Mouse (Mus musculus): ENCODE results near the gene 5730522E02Rik. TPM values are rescaled to one million over a fixed set of nuclear protein-coding genes. Genes with fewer than 3 reads are reported as not detected.

The 5730522E02Rik gene
- total RNA-seq, 4 experiments from 2014 or later = 13.3 to 16.3 (median 14.1) TPM

DNA sequence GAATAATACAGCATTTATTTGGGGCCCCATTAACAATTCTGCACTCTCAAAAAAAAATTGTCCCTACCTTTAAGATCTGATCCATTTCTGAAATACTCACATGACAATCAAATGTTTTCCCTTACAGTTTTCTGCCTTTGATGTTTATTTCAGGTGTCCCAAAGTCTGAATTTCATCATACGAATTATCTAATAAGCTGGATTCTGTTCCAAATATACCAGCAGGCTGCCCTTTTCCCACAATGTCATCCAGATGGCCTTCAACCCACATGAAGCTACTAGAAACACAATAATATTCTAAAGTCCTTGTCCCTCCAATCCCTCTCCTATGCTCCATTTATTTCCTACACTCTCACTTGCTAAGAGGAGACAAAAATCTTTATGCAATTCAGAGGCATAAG, 372.1 kb downstream of the 5730522E02Rik start:
- no peak for DNase-seq (ENCODE audit: low spot score in 2 of 2)

GRCm38 (mm10) chr11:25819789-25820188, 390.8 kb downstream of the 5730522E02Rik start:
- no peak for DNase-seq (ENCODE audit: low spot score in 2 of 2)

- no peak for DNase-seq (ENCODE audit: low spot score in 2 of 2)
These were observed 397.1 kb downstream of the 5730522E02Rik start for GRCm38 (mm10) chr11:25813446-25813845.

DNA sequence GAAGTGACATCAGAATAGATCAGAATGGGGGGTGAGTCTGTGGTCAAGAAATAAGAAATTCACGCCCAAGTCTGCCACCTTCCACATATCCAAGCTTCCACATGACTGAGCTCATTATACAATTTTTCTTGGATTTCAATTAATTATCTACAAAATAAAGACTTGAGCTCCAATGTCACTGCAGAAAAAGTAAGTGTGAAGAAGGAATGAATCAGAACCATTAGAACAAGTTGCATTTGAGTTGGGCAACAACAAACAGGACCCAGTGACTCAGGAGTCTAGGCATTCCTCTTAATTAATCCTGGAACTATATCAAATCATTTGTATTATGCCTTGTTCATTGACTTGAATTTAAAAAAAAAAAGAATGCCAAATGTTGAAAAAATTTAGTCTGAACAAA, 422.9 kb downstream of the 5730522E02Rik start:
- no peak for DNase-seq (ENCODE audit: low spot score in 2 of 2)

DNA sequence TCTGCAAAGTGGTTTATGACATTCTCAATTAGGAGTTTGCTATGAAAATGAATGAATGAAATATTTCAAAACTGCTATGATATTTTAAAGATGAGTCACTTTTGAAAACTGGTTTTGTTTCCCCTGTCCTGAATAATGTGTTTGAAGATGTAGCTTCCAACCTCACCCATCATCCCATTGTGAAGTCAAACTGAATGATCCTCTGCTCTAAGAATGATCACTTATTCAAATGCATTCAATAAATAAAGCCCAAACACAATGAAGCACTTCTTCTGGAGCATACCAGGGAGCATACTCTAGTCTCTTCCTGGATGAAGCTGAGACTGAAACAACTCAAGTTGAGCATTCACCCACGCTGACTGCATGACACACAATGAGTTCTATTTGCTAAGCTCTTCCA, 438.3 kb downstream of the 5730522E02Rik start:
- DNase-seq (ENCODE audit: low spot score in 2 of 2) = no peak

DNA sequence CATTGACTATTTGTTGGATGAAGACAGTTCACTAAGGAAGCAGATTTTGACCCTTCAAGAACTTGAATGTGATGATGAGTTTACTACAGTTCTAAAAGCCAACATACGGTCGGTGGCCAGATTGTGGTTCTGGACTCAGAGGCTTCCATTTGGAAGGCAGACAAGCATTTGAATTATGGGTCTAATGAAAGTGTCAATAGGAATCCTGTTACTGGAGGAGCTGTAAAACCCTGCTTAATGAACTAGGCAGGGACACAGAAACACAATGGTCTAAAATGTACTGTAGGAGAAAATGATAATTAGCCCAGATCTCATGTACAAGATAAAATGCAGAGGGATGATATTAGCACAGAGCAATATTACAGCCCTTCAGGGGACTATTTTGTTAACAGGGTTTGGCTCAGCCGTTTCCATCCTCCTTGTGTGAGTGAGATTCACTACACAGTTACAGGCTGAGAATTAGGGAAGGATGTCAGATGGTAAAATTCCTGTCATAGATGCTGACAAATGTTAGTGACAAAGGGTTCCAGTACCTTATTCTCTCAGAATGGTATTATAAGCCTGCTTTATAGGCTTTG, 439.5 kb downstream of the 5730522E02Rik start:
- no peak for DNase-seq (ENCODE audit: low spot score in 2 of 2)

DNA sequence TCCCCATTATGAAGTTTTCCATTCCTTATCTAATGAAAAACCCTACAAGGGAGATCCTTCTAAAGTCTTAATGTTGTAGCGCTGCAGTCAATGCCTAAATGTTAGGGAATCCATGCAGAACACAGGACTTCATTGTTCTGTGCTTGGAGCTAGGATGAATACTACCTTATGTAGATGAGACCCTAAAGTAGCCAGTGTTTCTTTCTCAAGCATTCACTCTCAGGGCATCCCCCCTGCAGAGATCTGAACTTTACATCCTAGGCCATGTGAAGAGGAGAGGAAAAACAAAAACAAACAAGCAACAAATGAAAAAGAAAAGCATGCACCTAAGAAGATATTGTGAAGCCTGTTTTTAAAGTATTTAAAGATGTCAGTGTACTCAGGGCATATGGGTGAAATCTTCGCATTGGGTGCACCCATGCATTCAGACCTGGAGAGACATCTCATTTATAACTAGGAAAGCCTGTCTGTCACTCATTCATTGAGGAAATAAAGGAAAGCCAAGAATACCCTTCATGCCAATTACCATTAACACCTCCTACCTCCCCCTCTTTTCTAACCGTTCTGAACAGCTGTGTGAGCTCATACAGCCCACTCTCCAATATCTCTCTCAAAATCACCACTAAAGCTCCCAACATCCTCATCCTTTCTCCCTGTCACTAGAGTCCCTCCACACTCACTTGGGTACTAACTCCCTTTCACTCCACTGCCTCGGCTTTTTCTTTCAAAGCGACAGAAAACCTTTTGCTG, 442.8 kb downstream of the 5730522E02Rik start:
- no peak for DNase-seq (ENCODE audit: low spot score in 2 of 2)

DNA sequence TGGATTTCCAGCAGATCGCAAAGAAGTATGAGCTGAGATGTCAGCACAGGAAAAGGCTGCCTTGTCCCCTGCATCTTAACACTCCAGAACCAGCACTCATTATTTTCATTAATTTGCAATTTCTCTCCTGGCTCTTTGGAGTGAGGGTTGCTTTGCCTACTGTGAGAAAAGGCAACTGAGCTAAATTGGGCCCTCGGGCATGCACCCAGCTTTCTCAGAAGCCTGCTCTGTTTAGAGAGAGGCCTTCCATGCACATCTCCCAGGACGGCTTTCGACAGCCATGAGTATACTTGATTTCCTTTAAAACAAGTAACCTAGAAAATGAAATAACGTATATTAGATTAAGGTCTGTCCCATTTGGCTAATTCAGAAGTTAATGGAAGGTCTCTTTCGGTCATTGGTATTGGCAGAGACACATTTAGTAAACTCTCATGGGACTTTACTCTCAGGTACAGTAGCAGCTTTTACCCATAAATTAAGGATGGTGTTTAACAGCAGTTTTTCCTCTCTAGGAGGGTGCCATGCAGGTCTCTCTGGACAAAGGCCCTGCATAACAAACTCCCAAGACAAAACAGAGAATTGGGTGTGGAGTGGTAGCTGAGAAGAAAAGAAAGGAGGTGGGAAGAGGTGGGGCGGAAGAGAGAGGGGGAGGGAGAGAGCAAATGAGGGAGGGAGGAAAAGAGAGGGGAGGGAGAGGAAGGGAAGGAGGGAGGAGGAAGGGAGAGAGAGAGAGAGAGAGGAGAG, 457.2 kb downstream of the 5730522E02Rik start:
- peak; percentile 14 to 18 for DNase-seq (ENCODE audit: low spot score in 2 of 2)

DNA sequence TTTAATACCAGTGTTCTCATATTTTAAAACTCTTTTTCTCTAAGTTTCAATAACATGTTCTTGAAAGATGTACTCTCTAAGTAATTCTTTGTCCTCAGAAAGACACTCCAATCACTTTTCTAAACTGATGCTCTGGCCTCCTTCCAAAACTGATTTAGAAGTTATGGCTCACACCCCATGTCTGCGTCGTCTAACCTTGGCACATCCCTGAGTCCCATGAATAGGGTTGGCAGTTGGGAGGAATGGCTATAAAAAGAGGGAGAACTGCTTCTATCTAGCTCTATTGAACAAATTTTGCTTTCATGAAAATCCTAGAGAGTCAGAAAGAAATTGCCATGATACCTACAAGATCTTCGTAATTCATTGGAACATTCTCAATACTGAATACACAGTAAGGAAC, 458.1 kb downstream of the 5730522E02Rik start:
- DNase-seq (ENCODE audit: low spot score in 2 of 2) = no peak

GRCm38 (mm10) chr11:25747098-25747862, 463.3 kb downstream of the 5730522E02Rik start:
- DNase-seq (ENCODE audit: low spot score in 2 of 2) = no peak

- no peak for DNase-seq (ENCODE audit: low spot score in 2 of 2)
These were observed 466.9 kb downstream of the 5730522E02Rik start for GRCm38 (mm10) chr11:25743664-25744063.

DNA sequence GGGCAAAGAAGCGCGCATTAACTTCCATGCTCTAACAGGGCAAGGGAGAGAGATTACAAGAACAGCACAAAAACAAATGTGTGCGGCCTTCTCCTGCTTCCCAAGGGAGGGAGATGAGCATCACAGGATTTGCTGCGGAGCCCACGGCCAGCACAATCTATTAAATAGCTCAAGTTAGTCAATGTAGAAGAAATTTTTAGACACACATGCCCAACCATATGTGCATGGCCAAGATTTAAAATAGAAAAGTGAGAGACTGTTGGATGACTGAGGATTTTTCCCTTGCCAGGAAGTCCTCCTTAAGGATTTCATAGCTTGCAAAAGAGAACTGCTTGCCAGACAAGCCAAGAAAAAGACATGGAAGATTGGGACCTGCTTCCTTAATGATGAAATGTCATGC, 473.3 kb downstream of the 5730522E02Rik start:
- DNase-seq (ENCODE audit: low spot score in 2 of 2) = peak; percentile 14 to 35

- DNase-seq (ENCODE audit: low spot score in 2 of 2) = no peak
These were observed 481.1 kb downstream of the 5730522E02Rik start for GRCm38 (mm10) chr11:25729476-25729875.

DNA sequence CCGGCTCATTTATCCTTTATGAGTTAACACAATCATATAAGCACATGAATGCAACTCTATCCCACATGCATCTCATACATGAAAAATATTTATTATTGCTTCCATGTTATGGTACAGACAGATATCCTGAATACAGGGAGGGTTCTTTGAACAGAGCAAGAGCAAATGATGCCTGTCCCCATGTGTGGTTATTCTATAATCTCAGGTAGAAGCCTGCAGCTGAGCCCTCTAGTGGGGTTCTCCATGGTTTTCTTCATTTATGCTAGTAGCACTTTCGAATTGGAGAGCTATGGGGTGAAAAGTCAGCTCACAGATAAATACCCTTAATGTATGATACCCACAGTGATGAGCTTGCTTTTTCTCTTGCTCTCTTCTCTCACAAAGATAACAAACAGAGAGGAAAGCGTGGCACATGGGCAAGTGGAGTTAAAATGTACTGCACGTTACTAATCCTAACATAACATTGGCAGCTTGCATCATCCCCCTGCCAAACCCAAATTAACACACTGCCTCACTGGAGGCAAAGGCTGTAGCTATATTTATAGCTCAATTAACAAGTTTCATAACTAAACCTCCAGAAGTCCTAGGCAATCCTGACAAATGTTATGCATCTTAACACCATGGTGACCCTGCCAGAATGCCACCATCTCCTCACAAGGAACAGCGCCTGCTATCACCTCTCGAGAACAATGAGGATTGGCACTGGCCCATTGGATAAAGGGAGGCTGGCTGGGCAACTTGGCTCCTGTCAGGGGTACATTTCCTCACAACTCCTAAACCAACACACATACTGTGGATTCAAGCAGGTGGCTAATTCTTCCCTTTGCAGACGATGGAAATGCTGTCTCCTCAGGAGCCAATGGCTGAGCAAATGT, 494.9 kb downstream of the 5730522E02Rik start:
- DNase-seq (ENCODE audit: low spot score in 2 of 2) = peak; percentile 60 to 79

GRCm38 (mm10) chr11:25710559-25710958, 500.0 kb downstream of the 5730522E02Rik start:
- no peak for DNase-seq (ENCODE audit: low spot score in 2 of 2)

DNA sequence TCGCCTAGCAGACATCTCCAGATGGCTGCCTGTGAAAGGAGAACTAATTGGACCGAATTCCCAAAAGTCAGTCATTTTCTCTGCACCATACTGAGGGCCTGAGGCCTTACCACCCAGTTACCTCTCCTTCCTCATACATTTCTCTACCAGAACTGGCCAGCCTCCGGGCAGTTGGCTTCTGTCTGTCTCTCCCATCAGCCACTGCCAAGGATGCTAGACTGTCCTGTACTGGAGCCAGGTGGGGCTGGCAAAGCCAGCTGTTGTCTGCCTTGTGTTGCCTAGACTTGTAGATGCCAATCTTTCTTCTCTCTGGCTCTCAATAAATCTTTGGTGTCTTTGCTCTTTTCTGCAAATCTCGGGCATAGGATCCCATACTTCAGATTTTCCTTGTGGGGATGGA, 500.7 kb downstream of the 5730522E02Rik start:
- peak in 1 of 2 experiments; percentile 12 for DNase-seq (ENCODE audit: low spot score in 2 of 2)

DNA sequence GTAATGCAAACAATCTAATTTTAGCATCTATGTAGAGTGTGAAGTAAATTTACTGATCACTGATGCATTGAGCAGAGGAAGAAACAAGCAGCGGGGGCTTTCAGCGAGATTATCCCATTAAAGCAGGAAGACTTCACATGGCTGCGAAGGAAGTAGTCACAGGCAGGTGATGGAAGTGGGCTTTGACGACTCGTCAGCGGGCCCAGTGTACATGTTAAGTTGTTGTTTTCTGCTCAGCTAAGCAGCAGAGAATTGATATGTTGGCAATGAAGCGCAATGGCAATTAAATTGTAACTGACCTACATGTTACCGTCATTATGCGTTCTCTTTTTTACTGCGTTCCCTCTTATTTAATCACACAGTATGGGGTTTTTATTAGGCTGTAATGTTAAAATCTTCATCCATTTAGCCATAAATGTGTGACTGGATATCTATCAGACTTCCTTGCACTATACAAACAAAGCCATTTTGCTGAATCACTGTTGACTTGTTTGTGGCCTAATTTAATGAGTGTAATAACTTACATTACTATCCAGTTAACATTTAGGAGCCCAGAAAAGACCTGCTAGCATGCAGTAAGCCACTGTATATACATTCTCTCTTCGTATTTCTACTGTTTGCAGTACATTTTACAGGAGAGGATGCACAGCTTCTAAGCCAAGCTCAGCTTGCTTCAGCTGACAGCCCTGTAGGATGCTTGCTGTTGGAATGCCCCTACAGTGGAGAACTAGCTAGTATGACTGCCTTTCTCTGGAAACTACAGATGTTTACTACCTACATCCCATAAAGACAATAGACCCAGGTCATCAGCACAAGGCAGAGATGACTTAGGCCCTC, 506.0 kb downstream of the 5730522E02Rik start:
- DNase-seq (ENCODE audit: low spot score in 2 of 2) = no peak

DNA sequence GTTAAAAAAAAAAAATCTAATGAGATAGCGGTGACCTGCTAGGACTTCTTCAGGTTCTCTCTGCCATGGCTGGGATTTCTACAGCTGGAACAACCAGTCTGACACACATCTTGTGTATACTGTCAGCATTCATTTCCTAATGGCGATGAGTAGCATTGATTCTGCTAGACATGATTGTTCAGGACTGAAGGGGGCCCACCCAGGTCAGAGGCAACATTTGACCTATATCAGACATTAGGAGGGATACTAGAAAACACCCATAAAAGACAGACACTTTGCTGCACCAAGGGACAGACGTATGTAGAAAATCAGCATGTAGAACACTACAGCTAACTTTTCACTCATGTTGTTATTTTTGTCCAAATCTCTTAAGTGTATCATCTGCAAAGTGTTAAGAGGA, 507.8 kb downstream of the 5730522E02Rik start:
- no peak for DNase-seq (ENCODE audit: low spot score in 2 of 2)

GRCm38 (mm10) chr11:25697508-25698193, 512.9 kb downstream of the 5730522E02Rik start:
- DNase-seq (ENCODE audit: low spot score in 2 of 2) = no peak
